Mouse (Mus musculus): ENCODE results near the gene C130050O18Rik.
A peak's percentile ranks its signal among the peaks of the same experiment; 100 is the strongest.
"Not testable (repeated sequence)": the region's sequence is repeated elsewhere in the genome, so short reads cannot be mapped to it uniquely, and the experiment has no call there.

Gene C130050O18Rik

GRCm38 (mm10) chr5:139380385-139381248 lies 24.5 kb upstream of the C130050O18Rik start:
- DNase-seq (ENCODE audit: low spot score) = peak; percentile 90

- DNase-seq (ENCODE audit: low spot score) = peak; percentile 25
Observed at GRCm38 (mm10) chr5:139381586-139382513, 23.2 kb upstream of the C130050O18Rik start.

GRCm38 (mm10) chr5:139382760-139383159 lies 22.3 kb upstream of the C130050O18Rik start:
- DNase-seq (ENCODE audit: low spot score) = peak; percentile 44

DNA sequence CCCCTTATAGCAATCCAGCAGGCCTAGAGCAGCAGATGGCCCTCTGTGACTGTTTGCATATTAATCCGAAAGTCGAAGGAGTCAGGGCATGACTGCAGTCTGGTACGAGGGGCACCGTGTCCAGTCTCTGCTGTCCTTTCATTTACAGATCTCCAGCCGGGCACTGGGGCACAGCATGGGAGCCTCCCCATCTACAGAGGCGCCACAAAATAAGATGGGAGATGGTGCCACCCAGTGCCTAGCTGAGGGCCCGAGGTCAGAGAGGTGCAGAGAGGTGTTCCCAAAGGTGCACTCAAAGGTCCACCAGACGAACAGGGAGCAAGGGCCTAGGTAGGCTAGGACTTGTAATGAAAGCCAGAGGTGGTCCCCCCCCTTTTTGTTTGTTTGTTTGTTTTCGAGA lies 21.8 kb upstream of the C130050O18Rik start:
- peak; percentile 43 for DNase-seq (ENCODE audit: low spot score)

DNA sequence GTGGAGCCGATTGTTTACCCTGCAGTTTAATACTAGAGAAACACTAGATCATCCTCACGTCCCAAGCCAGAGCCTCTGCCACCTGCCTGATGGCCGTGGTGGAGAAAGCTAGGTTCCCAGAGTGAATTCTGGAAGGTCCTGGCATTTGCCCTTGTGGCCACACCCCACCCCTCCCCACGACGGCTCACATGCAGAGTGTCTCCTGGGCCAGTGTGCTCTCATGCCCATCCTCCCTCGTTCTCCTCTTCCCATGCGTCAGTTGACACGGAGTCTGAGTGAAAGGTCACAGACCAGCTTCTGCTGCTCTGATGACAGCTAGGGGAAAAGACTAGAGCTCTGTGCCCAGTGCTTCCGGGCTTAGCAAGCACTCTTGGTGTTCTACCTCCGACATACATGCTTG lies 20.5 kb upstream of the C130050O18Rik start:
- DNase-seq (ENCODE audit: low spot score) = peak; percentile 49

DNA sequence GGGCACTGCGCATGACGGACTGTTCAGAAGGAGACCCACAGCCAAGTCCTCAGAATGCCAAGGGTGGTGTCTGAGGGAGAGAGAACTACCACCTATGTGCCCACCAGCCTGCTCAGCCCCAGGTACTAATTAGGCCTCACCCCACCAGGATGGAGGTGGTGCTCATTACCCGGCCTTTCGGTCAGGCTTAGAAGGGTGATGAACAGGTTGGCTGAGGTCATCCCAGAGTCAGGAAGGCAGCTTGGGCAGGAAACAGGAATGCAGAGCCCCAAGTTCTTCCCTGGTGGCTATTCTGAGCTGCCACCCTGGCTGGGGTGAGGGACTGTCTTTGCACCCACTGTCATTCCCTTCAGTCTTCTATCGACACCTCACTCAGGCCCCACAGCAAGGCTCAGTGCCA lies 19.0 kb upstream of the C130050O18Rik start:
- DNase-seq (ENCODE audit: low spot score) = no peak

GRCm38 (mm10) chr5:139387329-139388194 lies 17.5 kb upstream of the C130050O18Rik start:
- peak; percentile 69 for DNase-seq (ENCODE audit: low spot score)

DNA sequence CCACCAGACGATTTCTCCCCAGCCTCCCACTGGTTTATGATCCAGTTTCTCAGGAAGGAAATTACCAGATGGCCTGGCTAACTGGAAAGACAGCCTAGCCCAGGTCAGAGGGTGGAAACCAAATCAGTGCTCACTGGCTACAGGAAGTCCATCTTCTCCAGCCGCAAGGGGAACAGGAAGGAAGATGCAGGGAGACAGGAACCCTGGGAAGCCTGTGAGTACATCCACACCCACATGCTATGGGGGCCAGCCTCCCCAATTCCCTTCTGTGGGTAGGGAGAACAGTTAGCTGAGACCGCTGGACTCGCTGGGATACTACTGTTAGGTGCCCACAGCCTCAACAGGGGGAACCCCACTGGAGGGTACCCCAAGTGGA lies 16.9 kb upstream of the C130050O18Rik start:
- DNase-seq (ENCODE audit: low spot score) = peak; percentile 49

DNA sequence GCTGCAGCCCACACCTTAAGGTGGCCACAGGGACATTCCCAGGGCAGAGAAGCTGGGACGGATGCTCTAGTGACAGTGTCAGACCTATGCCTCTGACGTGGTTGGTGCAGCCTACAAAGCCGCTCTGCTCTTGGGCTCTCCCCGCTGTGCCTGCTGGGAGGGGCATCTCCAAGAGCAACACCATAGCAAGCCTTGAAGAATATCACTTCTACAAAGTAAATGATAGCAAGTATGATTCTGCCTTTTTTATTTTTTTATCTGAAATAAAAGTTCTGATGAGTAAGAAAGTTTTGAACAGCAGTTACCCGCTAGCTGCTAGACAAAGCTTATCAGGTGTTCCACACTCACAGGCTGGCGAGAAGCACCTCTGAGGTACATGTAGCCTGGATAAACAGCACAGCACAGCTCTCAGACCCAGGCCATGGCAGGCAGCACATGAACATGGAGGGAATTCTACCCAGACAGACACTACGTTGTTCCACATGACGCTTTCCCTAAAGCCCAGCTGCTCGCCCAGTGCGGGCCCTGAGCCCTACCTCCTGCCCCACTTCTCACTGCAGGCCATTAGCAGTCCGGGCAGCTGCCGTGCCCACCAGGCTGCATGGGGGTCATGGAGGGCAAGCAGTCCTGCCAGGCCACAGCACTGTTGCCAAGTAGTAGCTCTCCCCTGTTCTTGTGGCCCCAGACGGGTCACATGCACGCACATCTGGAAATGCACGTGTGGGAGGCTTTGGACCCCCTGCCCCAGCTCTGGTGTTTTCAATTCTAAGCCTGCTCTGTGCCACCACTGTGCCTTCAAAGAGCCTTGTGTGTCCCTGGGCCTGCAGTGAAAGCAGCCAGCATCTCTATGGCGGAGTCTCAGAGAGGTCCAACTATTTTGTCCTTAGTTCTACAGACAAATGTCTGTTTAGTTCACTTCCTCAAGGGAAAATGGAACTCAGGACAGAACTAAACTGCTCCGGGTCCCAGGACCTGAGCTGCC lies 16.1 kb upstream of the C130050O18Rik start:
- DNase-seq (ENCODE audit: low spot score) = no peak

GRCm38 (mm10) chr5:139389676-139390061 lies 15.4 kb upstream of the C130050O18Rik start:
- peak; percentile 75 for DNase-seq (ENCODE audit: low spot score)

DNA sequence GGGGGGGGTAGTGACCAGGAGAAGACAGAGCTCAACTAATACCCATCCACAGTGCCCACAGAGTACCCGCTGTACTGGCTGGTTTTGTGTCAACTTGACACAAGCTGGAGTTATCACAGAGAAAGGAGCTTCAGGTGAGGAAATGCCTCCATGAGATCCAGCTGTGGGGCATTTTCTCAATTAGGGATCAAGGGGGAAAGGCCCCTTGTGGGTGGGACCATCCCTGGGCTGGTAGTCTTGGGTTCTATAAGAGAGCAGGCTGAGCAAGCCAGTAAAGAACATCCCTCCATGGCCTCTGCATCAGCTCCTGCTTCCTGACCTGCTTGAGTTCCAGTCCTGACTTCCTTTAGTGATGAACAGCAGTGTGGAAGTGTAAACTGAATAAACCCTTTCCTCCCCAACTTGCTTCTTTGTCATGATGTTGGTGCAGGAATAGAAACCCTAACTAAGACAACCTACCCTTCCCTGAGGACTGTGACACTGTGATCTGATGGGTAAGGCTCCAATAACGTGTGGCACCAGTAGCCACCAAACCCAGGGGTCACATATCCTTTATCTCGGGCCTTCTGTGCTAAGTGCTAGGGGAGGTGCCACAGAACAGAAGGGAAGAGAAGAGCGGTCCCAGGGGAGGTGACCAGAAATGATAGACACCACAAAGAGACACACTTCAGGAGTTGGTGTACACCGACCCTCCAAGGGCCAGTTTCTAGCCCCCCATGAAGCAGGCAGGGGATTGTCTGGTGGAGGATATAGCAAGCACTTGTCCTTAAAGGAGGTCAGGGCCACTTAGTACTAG lies 14.6 kb upstream of the C130050O18Rik start:
- not testable (repeated sequence) for DNase-seq (ENCODE audit: low spot score)

DNA sequence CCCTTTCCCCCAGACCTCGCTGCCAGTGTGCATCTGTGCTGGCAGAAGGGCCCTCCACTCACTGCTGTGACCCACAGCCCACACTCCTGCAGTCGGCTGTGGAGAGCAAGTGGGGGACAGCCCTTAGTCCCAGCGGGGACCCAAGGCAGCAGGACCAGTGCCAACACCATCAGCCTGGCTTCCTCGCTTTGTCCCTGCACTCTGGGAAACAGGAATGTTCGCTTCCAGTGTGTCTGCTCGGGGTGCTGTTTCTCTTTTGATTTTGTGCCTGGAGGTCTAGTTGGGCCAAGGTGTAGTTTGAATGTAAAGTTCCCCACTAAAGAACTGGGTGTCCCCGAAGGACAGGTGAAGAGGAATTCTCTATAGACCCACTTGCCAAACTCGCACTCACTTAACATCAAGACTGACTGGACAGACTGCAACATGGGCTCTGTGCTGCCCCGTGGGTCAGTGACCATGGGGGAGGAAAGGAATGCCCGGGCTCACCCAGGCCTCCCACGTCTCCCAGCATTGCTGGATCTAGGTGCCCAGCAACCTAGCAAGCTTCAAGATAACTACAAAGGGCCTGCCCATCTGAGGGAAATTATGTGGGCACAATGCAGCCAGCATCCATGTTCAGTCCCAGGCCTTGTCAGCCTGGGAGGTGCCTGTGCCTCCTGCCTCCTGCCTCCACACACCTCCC lies 13.6 kb upstream of the C130050O18Rik start:
- no peak for DNase-seq (ENCODE audit: low spot score)

DNA sequence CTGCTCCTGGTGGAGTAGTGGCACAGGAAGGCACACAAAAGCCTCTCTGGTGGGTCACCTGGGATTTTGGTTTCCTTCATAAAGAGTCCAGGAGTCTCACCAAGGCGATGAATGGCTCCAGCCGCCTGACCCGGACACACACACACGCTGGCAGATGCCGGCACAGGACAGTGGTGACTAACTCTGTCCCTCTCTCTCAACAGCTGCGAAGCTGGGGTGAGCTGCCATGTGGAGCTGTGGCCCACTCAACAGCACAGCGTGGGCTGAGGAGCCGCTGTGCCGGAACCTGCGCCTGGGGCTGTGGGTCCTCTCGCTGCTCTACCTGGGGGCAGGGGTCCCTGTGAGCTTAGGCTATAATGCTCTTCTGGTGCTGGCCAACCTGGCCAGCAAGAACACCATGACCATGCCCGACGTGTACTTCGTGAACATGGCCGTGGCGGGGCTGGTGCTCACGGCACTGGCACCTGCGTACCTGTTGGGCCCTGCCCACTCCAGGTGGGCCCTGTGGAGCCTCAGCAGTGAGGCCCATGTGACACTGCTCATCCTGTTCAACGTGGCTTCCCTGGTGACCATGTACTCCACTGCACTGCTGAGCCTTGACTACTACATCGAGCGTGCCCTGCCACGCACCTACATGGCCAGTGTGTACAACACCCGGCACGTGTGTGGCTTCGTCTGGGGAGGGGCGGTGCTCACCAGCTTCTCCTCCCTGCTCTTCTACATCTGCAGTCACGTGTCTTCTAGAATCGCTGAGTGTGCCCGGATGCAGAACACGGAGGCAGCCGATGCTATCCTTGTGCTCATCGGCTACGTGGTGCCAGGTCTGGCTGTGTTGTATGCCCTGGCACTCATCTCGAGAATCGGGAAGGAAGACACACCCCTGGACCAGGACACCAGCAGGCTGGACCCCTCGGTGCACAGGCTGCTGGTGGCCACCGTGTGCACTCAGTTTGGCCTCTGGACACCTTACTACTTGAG lies 12.6 kb upstream of the C130050O18Rik start:
- DNase-seq (ENCODE audit: low spot score) = no peak

DNA sequence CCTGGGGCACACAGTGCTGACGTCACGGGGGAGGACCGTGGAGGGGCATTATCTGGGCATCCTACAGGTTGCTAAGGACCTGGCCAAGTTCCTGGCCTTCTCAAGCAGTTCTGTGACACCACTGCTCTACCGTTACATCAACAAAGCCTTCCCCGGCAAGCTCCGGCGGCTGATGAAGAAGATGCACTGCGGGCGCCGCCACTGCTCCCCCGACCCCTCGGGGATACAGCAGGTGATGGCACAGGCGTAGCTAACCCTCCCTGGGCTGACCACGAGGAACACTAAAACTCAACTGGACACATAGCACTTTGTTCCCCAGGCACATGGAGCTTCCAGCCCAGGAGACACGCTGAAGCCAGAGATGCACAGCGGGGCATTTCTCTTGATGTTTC lies 11.9 kb upstream of the C130050O18Rik start:
- DNase-seq (ENCODE audit: low spot score) = no peak

DNA sequence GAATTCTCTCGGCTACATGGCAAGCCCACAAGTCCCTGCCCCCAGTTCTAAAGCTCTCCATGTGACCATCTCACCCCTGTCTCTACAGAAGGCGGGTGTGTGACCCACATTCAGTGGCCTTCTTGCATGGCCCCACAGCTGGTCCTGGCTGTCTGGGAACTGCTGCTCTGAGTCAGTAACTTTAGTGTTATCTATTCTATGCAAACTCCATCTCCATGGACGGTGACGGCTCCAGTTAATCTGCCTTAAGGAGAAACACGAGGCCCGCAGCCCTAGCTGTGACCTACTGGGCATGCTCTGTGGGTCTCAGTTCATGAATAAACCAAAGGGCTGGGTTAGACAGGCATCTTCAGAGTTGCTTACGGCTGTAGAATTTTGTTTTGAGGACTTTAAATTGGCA lies 10.7 kb upstream of the C130050O18Rik start:
- DNase-seq (ENCODE audit: low spot score) = no peak

GRCm38 (mm10) chr5:139395528-139395927 lies 9.6 kb upstream of the C130050O18Rik start:
- DNase-seq (ENCODE audit: low spot score) = no peak

- DNase-seq (ENCODE audit: low spot score) = no peak
Observed at GRCm38 (mm10) chr5:139397359-139397916, 7.6 kb upstream of the C130050O18Rik start.
